Mouse (Mus musculus): Measurements from ENCODE around the gene Vipr1. TPM values are rescaled to one million over a fixed set of nuclear protein-coding genes. Genes with fewer than 3 reads are reported as not detected.
"Not testable (repeated sequence)": the region's sequence is repeated elsewhere in the genome, so short reads cannot be mapped to it uniquely, and the experiment has no call there.

Vipr1 gene
- polyA plus RNA-seq (2012; rRNA removed): 2.0 and 5.4 TPM in 2 replicates

GRCm38 (mm10) chr9:121642401-121643181 is at the start of gene Vipr1:
Gene Vipr1, plus strand, starts transcription at chr9:121642716.
- no peaks in the 10 kb centered on the region for H3K27me3 ChIP-seq (replicated peaks; ENCODE audit: control insufficient read depth, insufficient read depth, low read length)
- DNase-seq: peak; percentile 77
- TF ChIP-seq CTCF (conservative IDR thresholded peaks at IDR 0.05; ENCODE audit: insufficient read depth, insufficient read length, low read depth, low read length): no peak
- no peak for TF ChIP-seq POLR2A (IDR thresholded peaks at IDR 0.05; ENCODE audit: low read depth, low read length)
- peak within 1 kb of the TSS; percentile 44 for H3K4me3 ChIP-seq (ENCODE audit: insufficient read depth, low read depth, low read length)
- H3K27ac ChIP-seq (ENCODE audit: insufficient read depth, low read depth, low read length): no peak within 1 kb of the TSS
- no peaks in the 10 kb centered on the region for H3K36me3 ChIP-seq (ENCODE audit: control insufficient read depth, insufficient read depth, low read length)
- no peaks in the 10 kb centered on the region; the same call in 1 of the 2 replicates for H3K4me1 ChIP-seq (ENCODE audit: control insufficient read depth, insufficient read depth, low read length)
- under 1% methylated on average over 76 of the region's 79 CpGs for WGBS

DNA sequence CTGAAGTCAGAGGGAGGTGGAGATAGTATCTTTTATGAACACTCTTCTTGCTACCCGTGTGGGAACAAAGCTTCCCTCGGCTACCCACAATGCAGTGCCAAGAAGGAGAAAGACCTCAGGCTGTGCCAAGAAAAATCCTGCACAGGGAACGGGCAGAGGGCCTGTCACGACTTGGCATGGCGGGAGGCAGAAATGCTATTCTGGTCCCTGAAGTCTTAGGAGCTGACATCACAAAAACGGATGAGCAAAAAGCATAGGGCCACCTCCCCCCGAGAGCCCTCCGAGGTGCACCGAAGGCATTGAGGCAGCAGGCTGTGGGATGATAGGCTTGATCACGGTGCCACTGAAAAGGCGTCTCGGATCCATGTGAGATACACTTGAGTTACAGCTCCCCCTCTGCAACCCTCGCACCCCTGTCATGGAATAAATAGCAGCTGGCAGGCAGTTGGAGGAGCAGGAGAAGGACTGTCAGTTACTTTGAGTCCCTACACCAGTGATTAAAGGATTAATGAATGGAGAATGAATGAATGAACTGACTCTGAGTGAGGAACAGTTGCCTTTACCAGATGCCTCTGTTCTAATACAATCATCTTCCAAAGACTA is 49.5 kb upstream of the Vipr1 start:
- Histone ChIP-seq H3K36me3 (ENCODE audit: control insufficient read depth, insufficient read depth, low read length) (no peaks in the 10 kb centered on the region), H3K4me3 (ENCODE audit: insufficient read depth, low read depth, low read length) (no peak overlapping the region), H3K27me3 (replicated peaks; ENCODE audit: control insufficient read depth, insufficient read depth, low read length) (no peaks in the 10 kb centered on the region), H3K4me1 (ENCODE audit: control insufficient read depth, insufficient read depth, low read length) (no peaks in the 10 kb centered on the region), H3K27ac (ENCODE audit: insufficient read depth, low read depth, low read length) (no peak overlapping the region)
- TF ChIP-seq CTCF (conservative IDR thresholded peaks at IDR 0.05; ENCODE audit: insufficient read depth, insufficient read length, low read depth, low read length) (no peak), POLR2A (IDR thresholded peaks at IDR 0.05; ENCODE audit: low read depth, low read length) (no peak)
- 72% methylated on average over 13 of the region's 13 CpGs for WGBS
- DNase-seq: no peak

DNA sequence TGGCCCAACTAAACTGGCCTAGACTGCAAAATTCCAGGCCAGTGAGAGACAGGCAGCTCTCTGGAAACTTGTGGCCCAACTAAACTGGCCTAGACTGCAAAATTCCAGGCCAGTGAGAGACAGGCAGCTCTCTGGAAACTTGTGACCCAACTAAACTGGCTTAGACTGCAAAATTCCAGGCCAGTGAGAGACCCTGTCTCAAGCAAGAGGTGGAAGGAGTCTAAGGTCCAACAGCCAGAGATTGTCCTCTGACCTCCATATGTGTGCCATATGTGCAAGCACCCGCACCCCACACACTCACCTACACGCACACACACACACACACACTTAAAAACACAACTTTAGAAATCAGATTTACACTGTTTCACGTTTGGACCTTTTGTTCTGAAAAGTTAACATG is 48.7 kb upstream of the Vipr1 start:
- H3K27me3 ChIP-seq (replicated peaks; ENCODE audit: control insufficient read depth, insufficient read depth, low read length); H3K4me1 ChIP-seq (ENCODE audit: control insufficient read depth, insufficient read depth, low read length); H3K27ac ChIP-seq (ENCODE audit: insufficient read depth, low read depth, low read length); H3K4me3 ChIP-seq (ENCODE audit: insufficient read depth, low read depth, low read length); H3K36me3 ChIP-seq (ENCODE audit: control insufficient read depth, insufficient read depth, low read length): not testable (repeated sequence)
- 74% methylated on average over 3 of the region's 3 CpGs for WGBS
- peak; percentile 18 for DNase-seq

DNA sequence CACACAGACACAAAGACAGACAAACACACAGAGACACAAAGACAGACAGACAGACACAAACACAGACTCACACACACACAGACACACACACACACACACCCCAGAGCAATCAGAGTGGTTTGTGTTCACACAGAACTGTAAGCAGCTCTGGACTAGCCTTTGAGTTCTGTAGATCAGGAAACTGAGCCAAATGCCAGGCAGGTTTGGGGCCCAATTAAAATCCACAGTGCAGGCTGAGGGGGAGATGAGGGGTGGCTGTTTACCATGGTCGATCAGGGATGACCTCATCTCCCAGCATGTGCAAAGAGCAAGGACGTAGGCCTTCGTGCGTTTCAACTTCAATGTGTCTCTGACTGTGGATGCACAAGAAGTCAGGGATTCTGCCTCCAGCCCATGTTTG is 47.7 kb upstream of the Vipr1 start:
- WGBS: 62% methylated on average over 4 of the region's 4 CpGs
- TF ChIP-seq POLR2A (IDR thresholded peaks at IDR 0.05; ENCODE audit: low read depth, low read length) (no peak), CTCF (conservative IDR thresholded peaks at IDR 0.05; ENCODE audit: insufficient read depth, insufficient read length, low read depth, low read length) (no peak)
- H3K4me3 ChIP-seq (ENCODE audit: insufficient read depth, low read depth, low read length): no peak overlapping the region
- no peak for DNase-seq
- no peak overlapping the region for H3K27ac ChIP-seq (ENCODE audit: insufficient read depth, low read depth, low read length)
- H3K4me1 ChIP-seq (ENCODE audit: control insufficient read depth, insufficient read depth, low read length): no peaks in the 10 kb centered on the region
- no peaks in the 10 kb centered on the region for H3K36me3 ChIP-seq (ENCODE audit: control insufficient read depth, insufficient read depth, low read length)
- H3K27me3 ChIP-seq (replicated peaks; ENCODE audit: control insufficient read depth, insufficient read depth, low read length): no peaks in the 10 kb centered on the region

- no peak for TF ChIP-seq POLR2A (IDR thresholded peaks at IDR 0.05; ENCODE audit: low read depth, low read length)
- no peak for TF ChIP-seq CTCF (conservative IDR thresholded peaks at IDR 0.05; ENCODE audit: insufficient read depth, insufficient read length, low read depth, low read length)
- Histone ChIP-seq H3K4me3 (ENCODE audit: insufficient read depth, low read depth, low read length) (no peak overlapping the region), H3K27ac (ENCODE audit: insufficient read depth, low read depth, low read length) (no peak overlapping the region), H3K36me3 (ENCODE audit: control insufficient read depth, insufficient read depth, low read length) (no peaks in the 10 kb centered on the region), H3K4me1 (ENCODE audit: control insufficient read depth, insufficient read depth, low read length) (no peaks in the 10 kb centered on the region), H3K27me3 (replicated peaks; ENCODE audit: control insufficient read depth, insufficient read depth, low read length) (no peaks in the 10 kb centered on the region)
- no peak for DNase-seq
- 78% methylated on average over 2 of the region's 2 CpGs for WGBS
Measured at GRCm38 (mm10) chr9:121598106-121598505, 44.4 kb upstream of the Vipr1 start.

DNA sequence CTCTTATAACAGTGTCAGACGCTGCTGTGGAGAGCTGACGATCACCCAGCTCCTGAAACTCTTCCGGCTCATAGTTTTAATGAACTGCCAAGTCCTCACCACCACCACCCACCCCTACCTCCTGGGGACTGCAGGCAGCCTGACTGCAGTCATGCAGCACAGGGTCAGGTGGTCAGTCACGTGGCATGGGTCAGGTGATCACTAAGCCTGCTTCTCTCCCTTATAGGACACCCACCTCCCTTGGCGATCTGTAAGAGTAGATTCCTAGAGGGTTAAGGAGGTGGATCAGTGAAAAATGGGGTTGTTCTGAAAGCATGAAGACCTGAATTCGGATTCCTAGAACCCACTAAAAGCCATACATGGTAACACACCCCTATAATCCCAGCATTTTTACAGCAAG is 43.0 kb upstream of the Vipr1 start:
- no peak for TF ChIP-seq CTCF (conservative IDR thresholded peaks at IDR 0.05; ENCODE audit: insufficient read depth, insufficient read length, low read depth, low read length)
- TF ChIP-seq POLR2A (IDR thresholded peaks at IDR 0.05; ENCODE audit: low read depth, low read length): no peak
- 59% methylated on average over 6 of the region's 6 CpGs for WGBS
- no peaks in the 10 kb centered on the region for H3K27me3 ChIP-seq (replicated peaks; ENCODE audit: control insufficient read depth, insufficient read depth, low read length)
- H3K4me3 ChIP-seq (ENCODE audit: insufficient read depth, low read depth, low read length): no peak overlapping the region
- no peaks in the 10 kb centered on the region for H3K4me1 ChIP-seq (ENCODE audit: control insufficient read depth, insufficient read depth, low read length)
- H3K27ac ChIP-seq (ENCODE audit: insufficient read depth, low read depth, low read length): no peak overlapping the region
- no peaks in the 10 kb centered on the region for H3K36me3 ChIP-seq (ENCODE audit: control insufficient read depth, insufficient read depth, low read length)
- DNase-seq: peak; percentile 40

DNA sequence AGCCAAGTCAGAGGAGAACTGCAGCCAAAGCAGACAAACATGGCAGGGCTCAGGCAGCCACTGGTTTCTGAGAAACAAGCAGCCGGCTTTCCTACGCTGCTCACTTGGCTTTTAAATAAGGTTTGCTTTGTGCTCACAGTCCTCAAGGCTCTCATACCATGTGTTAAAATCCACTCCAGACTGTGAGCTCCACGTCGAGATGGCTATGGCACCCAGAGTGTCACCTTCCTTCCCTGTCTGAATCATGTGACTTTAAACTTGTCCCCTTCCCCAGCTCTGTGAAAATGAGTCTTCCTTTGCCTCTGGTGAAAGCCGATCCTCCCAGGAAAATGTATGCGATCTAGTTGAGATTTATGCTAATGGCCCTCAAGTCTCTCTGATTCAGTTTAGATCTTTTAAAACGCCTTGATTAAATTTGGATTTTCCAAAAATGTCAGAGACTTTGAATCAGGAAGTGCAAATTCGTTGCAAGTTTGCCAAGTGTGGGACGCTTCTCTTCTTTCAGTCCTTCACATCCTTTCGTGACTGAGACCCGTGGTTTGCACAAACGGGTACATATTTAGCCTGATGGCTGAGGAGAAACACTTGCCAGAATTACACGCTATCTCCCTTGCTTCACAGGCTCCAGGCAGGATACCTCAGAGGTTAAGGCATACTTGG is 42.2 kb upstream of the Vipr1 start:
- Histone ChIP-seq H3K36me3 (ENCODE audit: control insufficient read depth, insufficient read depth, low read length) (no peaks in the 10 kb centered on the region), H3K4me3 (ENCODE audit: insufficient read depth, low read depth, low read length) (no peak overlapping the region), H3K27me3 (replicated peaks; ENCODE audit: control insufficient read depth, insufficient read depth, low read length) (no peaks in the 10 kb centered on the region), H3K27ac (ENCODE audit: insufficient read depth, low read depth, low read length) (no peak overlapping the region), H3K4me1 (ENCODE audit: control insufficient read depth, insufficient read depth, low read length) (no peaks in the 10 kb centered on the region)
- TF ChIP-seq POLR2A (IDR thresholded peaks at IDR 0.05; ENCODE audit: low read depth, low read length): no peak
- TF ChIP-seq CTCF (conservative IDR thresholded peaks at IDR 0.05; ENCODE audit: insufficient read depth, insufficient read length, low read depth, low read length): no peak
- WGBS: 41% methylated on average over 13 of the region's 13 CpGs
- DNase-seq: no peak
